ENCODE assay signal across 10 mouse cellular contexts in the genomic region with DNA sequence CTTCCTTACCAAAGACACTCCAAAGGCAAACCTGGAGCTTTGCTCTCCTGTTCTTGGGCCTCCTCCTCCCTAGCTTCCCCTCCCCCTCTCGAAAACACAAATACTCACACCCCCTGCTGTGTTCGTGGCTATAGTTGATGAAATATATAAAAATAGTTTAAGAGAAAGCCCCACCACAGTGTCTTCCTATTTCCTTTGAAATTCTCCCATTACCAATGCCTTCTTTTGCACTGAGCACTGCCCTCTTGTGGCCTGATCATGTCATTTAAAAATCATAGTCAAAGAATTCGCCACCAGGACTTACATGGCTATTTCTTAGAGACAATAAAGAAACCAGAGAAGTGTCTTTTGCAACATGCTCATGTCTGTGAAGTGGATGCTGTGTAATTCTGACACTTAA.
DNase-seq lines count a peak whose midpoint lies in the region; ATAC-seq and TF ChIP-seq lines count a peak whose summit lies in the region.
"Had no signal": no experiment of that assay in that cellular context is flagged by ENCODE, and none has a peak within 500 bp of the region (broad histone marks: within the 10 kb centered on the region; RNA-seq: fewer than 3 reads in every experiment).

No protein-coding gene starts in this region.

- 22% methylated on average over 3 of the region's 3 CpGs for WGBS in kidney, adult 2 months

- no peak for ATAC-seq in CD4-positive, CD25-positive, alpha-beta regulatory T cell, adult 4 months

- TF ChIP-seq CTCF in kidney, adult 2 months (conservative IDR thresholded peaks at IDR 0.05; ENCODE audit: insufficient read depth, insufficient read length, low read depth, low read length) = no peak

- H3K27ac ChIP-seq in kidney, adult 2 months (ENCODE audit: insufficient read depth, low read depth, low read length) = no peak overlapping the region
- H3K27ac ChIP-seq: embryonic facial prominence, embryonic 12.5 days had no signal

- no peaks in the 10 kb centered on the region for H3K36me3 ChIP-seq in kidney, adult 2 months (ENCODE audit: control insufficient read depth, insufficient read depth, low read length)
- H3K36me3 ChIP-seq: embryonic facial prominence, embryonic 12.5 days had no signal

- H3K27me3 ChIP-seq in kidney, adult 2 months (replicated peaks; ENCODE audit: control insufficient read depth, insufficient read depth, low read length) = no peaks in the 10 kb centered on the region; the same call in 1 of the 2 replicates
- H3K27me3 ChIP-seq: embryonic facial prominence, embryonic 12.5 days had no signal

- TF ChIP-seq POLR2A in kidney, adult 2 months (IDR thresholded peaks at IDR 0.05; ENCODE audit: low read depth, low read length) = no peak

- no peak overlapping the region for H3K4me3 ChIP-seq in kidney, adult 2 months (ENCODE audit: insufficient read depth, low read depth, low read length)
- H3K4me3 ChIP-seq: embryonic facial prominence, embryonic 12.5 days; myocyte had no signal

- H3K4me1 ChIP-seq in kidney, adult 2 months (ENCODE audit: control insufficient read depth, insufficient read depth, low read length) = no peaks in the 10 kb centered on the region
- H3K4me1 ChIP-seq: embryonic facial prominence, embryonic 12.5 days had no signal

- peak; percentile 18 for DNase-seq in CD4-positive, CD25-positive, alpha-beta regulatory T cell, adult 2 months (ENCODE audit: low read depth, low spot score)
- peak; percentile 17 for DNase-seq in kidney, adult 2 months
- DNase-seq in kidney, adult 11 months = no peak
- peak; percentile 46 for DNase-seq in R1 (ENCODE audit: low read depth, low spot score)
- DNase-seq in frontal cortex, postnatal 25 days (ENCODE audit: low spot score in 2 of 2) = peak; percentile 16 to 43
- peak; percentile 19 for DNase-seq in lung, postnatal 10 days
- no peak for DNase-seq in c-Kit-positive CD71-positive TER-119-positive erythroid progenitor cells, embryonic 14.5 days (ENCODE audit: low spot score)

Comparison
In these comparisons a context has a peak if more than half of its experiments do, and no peak if none do; other contexts are left out.
1. DNase-seq: peak in CD4-positive, CD25-positive, alpha-beta regulatory T cell, adult 2 months (single experiment), kidney, adult 2 months (single experiment), R1 (single experiment), frontal cortex, postnatal 25 days (2 of 2) and lung, postnatal 10 days (single experiment); none in kidney, adult 11 months (single experiment) and c-Kit-positive CD71-positive TER-119-positive erythroid progenitor cells, embryonic 14.5 days (single experiment).